Comparison of ENCODE assay signal across 32 mouse cellular contexts in genomic region chr3:151905775-151906174, GRCm38 (mm10).
"Had no signal": no experiment of that assay in that cellular context is flagged by ENCODE, and none has a peak within 500 bp of the region (broad histone marks: within the 10 kb centered on the region; RNA-seq: fewer than 3 reads in every experiment).

No protein-coding gene starts in this region.

- H3K4me2 ChIP-seq: limb, embryonic 12.5 days; limb, embryonic 13.5 days; limb, embryonic 15.5 days; liver, embryonic 11.5 days; liver, embryonic 12.5 days; liver, embryonic 13.5 days; liver, embryonic 15.5 days; lung, embryonic 14.5 days; lung, embryonic 15.5 days; midbrain, embryonic 11.5 days; midbrain, embryonic 12.5 days; midbrain, embryonic 13.5 days; midbrain, embryonic 15.5 days; neural tube, embryonic 12.5 days had no signal

- DNase-seq: left cerebral cortex, postnatal 4 days; liver; liver, embryonic 13.5 days; liver, postnatal 0 days; lung, adult 18-20 months; lung, adult 2 months; lung, embryonic 14.5 days; lung, postnatal 10 days; lung, postnatal 14 days; lung, postnatal 36 days; lung, postnatal 4 days; midbrain, embryonic 14.5 days had no signal

- H3K4me3 ChIP-seq: limb, embryonic 10.5 days; limb, embryonic 12.5 days; limb, embryonic 13.5 days; limb, embryonic 15.5 days; liver, embryonic 12.5 days; liver, embryonic 13.5 days; liver, embryonic 15.5 days; lung, embryonic 15.5 days; megakaryocyte, embryonic 14.5 days; midbrain, embryonic 10.5 days; midbrain, embryonic 12.5 days; midbrain, embryonic 13.5 days; midbrain, embryonic 15.5 days; myocyte; neural tube, embryonic 12.5 days had no signal

- H3K9ac ChIP-seq: limb, embryonic 12.5 days; limb, embryonic 13.5 days; limb, embryonic 15.5 days; liver, embryonic 12.5 days; liver, embryonic 13.5 days; liver, embryonic 14.5 days; liver, embryonic 15.5 days; liver, postnatal 0 days; lung, embryonic 14.5 days; lung, embryonic 15.5 days; midbrain, embryonic 12.5 days; midbrain, embryonic 13.5 days; midbrain, embryonic 15.5 days; neural tube, embryonic 12.5 days had no signal

- ATAC-seq: liver, embryonic 12.5 days; liver, postnatal 0 days; lung, postnatal 0 days; midbrain, embryonic 13.5 days; midbrain, embryonic 15.5 days; midbrain, embryonic 16.5 days had no signal

- H3K36me3 ChIP-seq: limb, embryonic 10.5 days; limb, embryonic 12.5 days; limb, embryonic 13.5 days; limb, embryonic 15.5 days; liver, embryonic 12.5 days; liver, embryonic 13.5 days; liver, embryonic 15.5 days; lung, embryonic 15.5 days; midbrain, embryonic 10.5 days; midbrain, embryonic 12.5 days; midbrain, embryonic 13.5 days; midbrain, embryonic 15.5 days; neural tube, embryonic 12.5 days had no signal

- H3K4me1 ChIP-seq: liver, embryonic 12.5 days; liver, embryonic 13.5 days; liver, embryonic 15.5 days; lung, embryonic 15.5 days; megakaryocyte, embryonic 14.5 days; midbrain, embryonic 10.5 days; midbrain, embryonic 12.5 days; midbrain, embryonic 13.5 days; midbrain, embryonic 15.5 days; neural tube, embryonic 12.5 days had no signal

- H3K27ac ChIP-seq: limb, embryonic 10.5 days; limb, embryonic 12.5 days; limb, embryonic 13.5 days; limb, embryonic 15.5 days; liver, embryonic 12.5 days; liver, embryonic 13.5 days; liver, embryonic 14.5 days; liver, embryonic 15.5 days; lung, embryonic 15.5 days; macrophage; midbrain, embryonic 10.5 days; midbrain, embryonic 12.5 days; midbrain, embryonic 13.5 days; midbrain, embryonic 15.5 days; neural tube, embryonic 12.5 days had no signal

- H3K9me3 ChIP-seq: limb, embryonic 10.5 days; limb, embryonic 12.5 days; limb, embryonic 13.5 days; limb, embryonic 15.5 days; liver, embryonic 12.5 days; liver, embryonic 13.5 days; liver, embryonic 15.5 days; lung, embryonic 15.5 days; megakaryocyte, embryonic 14.5 days; midbrain, embryonic 10.5 days; midbrain, embryonic 12.5 days; midbrain, embryonic 13.5 days; midbrain, embryonic 15.5 days; neural tube, embryonic 12.5 days had no signal

- H3K27me3 ChIP-seq: limb, embryonic 12.5 days; limb, embryonic 13.5 days; limb, embryonic 15.5 days; liver, embryonic 12.5 days; liver, embryonic 13.5 days; liver, embryonic 15.5 days; lung, embryonic 15.5 days; megakaryocyte, embryonic 14.5 days; midbrain, embryonic 12.5 days; midbrain, embryonic 13.5 days; midbrain, embryonic 15.5 days; neural tube, embryonic 12.5 days had no signal
